In genomic region chr12:88812173-88812572, GRCm38 (mm10) we compare ENCODE assay signal across 12 mouse cellular contexts.
DNase-seq lines count a peak whose midpoint lies in the region; ATAC-seq and TF ChIP-seq lines count a peak whose summit lies in the region.
"Had no signal": no experiment of that assay in that cellular context is flagged by ENCODE, and none has a peak within 500 bp of the region (broad histone marks: within the 10 kb centered on the region; RNA-seq: fewer than 3 reads in every experiment).

No protein-coding gene starts in this region.

- TF ChIP-seq EP300 in lung, postnatal 0 days (IDR thresholded peaks at IDR 0.05): no peak

- peak; percentile 78 for ATAC-seq in heart, embryonic 11.5 days (replicated peaks; ENCODE audit: insufficient number of reproducible peaks, low FRiP score, low TSS enrichment)
- peak; percentile 8; the same call in 1 of the 2 replicates for ATAC-seq in lung, postnatal 0 days
- peak; percentile 67 for ATAC-seq in heart, embryonic 15.5 days (replicated peaks; ENCODE audit: insufficient number of reproducible peaks, insufficient read depth, low FRiP score, low read depth)
- ATAC-seq in neural tube, embryonic 14.5 days (ENCODE audit: low read depth): 0 out of 2 replicates have a peak, but pooled peaks have one; percentile 44
- ATAC-seq in megakaryocyte-erythroid progenitor cell, adult 5-6 weeks (replicated peaks; ENCODE audit: low FRiP score, low TSS enrichment, poor library complexity, severe bottlenecking): no peak

- H3K4me1 ChIP-seq in heart, embryonic 11.5 days (ENCODE audit: control insufficient read depth, insufficient read depth, low read length): no peaks in the 10 kb centered on the region
- no peaks in the 10 kb centered on the region for H3K4me1 ChIP-seq in lung, postnatal 0 days (ENCODE audit: insufficient read depth, low read depth, low read length)
- no peaks in the 10 kb centered on the region for H3K4me1 ChIP-seq in heart, embryonic 15.5 days (replicated peaks)
- H3K4me1 ChIP-seq in neural tube, embryonic 14.5 days (ENCODE audit: control insufficient read depth, insufficient read depth, low read length): no peaks in the 10 kb centered on the region

- H3K27me3 ChIP-seq in heart, embryonic 11.5 days (ENCODE audit: control insufficient read depth, insufficient read depth, low read length): no peaks in the 10 kb centered on the region
- H3K27me3 ChIP-seq in lung, postnatal 0 days (replicated peaks; ENCODE audit: insufficient read depth, low read length): no peaks in the 10 kb centered on the region
- no peaks in the 10 kb centered on the region for H3K27me3 ChIP-seq in heart, embryonic 15.5 days
- H3K27me3 ChIP-seq in neural tube, embryonic 14.5 days (ENCODE audit: control insufficient read depth, insufficient read depth, low read length): no peaks in the 10 kb centered on the region

- H3K27ac ChIP-seq in heart, embryonic 11.5 days (ENCODE audit: low read depth, low read length): peak overlapping the region; percentile 70
- no peak overlapping the region for H3K27ac ChIP-seq in lung, postnatal 0 days (ENCODE audit: low read length)
- H3K27ac ChIP-seq in heart, embryonic 15.5 days: peak overlapping the region; percentile 35; the same call in 1 of the 2 replicates
- H3K27ac ChIP-seq in neural tube, embryonic 14.5 days (ENCODE audit: low read depth, low read length): no peak overlapping the region
- H3K27ac ChIP-seq: left cerebral cortex, adult 2 months had no signal

- no peak overlapping the region for H3K4me3 ChIP-seq in heart, embryonic 11.5 days (ENCODE audit: low read depth, low read length)
- H3K4me3 ChIP-seq in lung, postnatal 0 days (ENCODE audit: low read depth, low read length): no peak overlapping the region
- no peak overlapping the region for H3K4me3 ChIP-seq in heart, embryonic 15.5 days
- no peak overlapping the region for H3K4me3 ChIP-seq in neural tube, embryonic 14.5 days (ENCODE audit: low read depth, low read length)
- H3K4me3 ChIP-seq: left cerebral cortex, adult 2 months had no signal

- DNase-seq in heart, postnatal 25 days (ENCODE audit: low spot score): no peak
- DNase-seq in lung, postnatal 0 days (ENCODE audit: low spot score): peak; percentile 37
- DNase-seq in lung, postnatal 25 days (ENCODE audit: low spot score): no peak
- no peak for DNase-seq in adrenal gland, postnatal 10 days
- DNase-seq: adrenal gland, adult 8-10 months; right cerebral cortex, postnatal 25 days; thymus, postnatal 4 days had no signal

- H3K9me3 ChIP-seq in heart, embryonic 11.5 days (replicated peaks; ENCODE audit: control insufficient read depth, low read length): no peaks in the 10 kb centered on the region
- H3K9me3 ChIP-seq in lung, postnatal 0 days (ENCODE audit: low read length): no peaks in the 10 kb centered on the region
- no peaks in the 10 kb centered on the region for H3K9me3 ChIP-seq in heart, embryonic 15.5 days (replicated peaks)
- H3K9me3 ChIP-seq in neural tube, embryonic 14.5 days (ENCODE audit: control insufficient read depth, low read length): no peaks in the 10 kb centered on the region

- H3K9ac ChIP-seq in heart, embryonic 11.5 days (ENCODE audit: low read depth, low read length): no peak overlapping the region
- H3K9ac ChIP-seq in lung, postnatal 0 days (replicated peaks; ENCODE audit: low read depth): no peak overlapping the region
- H3K9ac ChIP-seq in heart, embryonic 15.5 days: no peak overlapping the region
- H3K9ac ChIP-seq in neural tube, embryonic 14.5 days (replicated peaks; ENCODE audit: low read depth, low read length): no peak overlapping the region

- no peak for TF ChIP-seq CTCF in lung, postnatal 0 days (IDR thresholded peaks at IDR 0.05)

- 25% methylated on average over 5 of the region's 5 CpGs for WGBS in heart, embryonic 11.5 days (ENCODE audit: insufficient replicate concordance)
- WGBS in lung, postnatal 0 days: 15% methylated on average over 5 of the region's 5 CpGs
- WGBS in heart, embryonic 15.5 days: 23% methylated on average over 5 of the region's 5 CpGs
- 46% methylated on average over 5 of the region's 5 CpGs for WGBS in neural tube, embryonic 14.5 days

- intact Hi-C loops in heart, postnatal 25 days (cut with DNase I): no loop called here

- no peaks in the 10 kb centered on the region for H3K36me3 ChIP-seq in heart, embryonic 11.5 days (ENCODE audit: control insufficient read depth, insufficient read depth, low read length)
- H3K36me3 ChIP-seq in lung, postnatal 0 days (ENCODE audit: insufficient read depth, low read length): no peaks in the 10 kb centered on the region
- H3K36me3 ChIP-seq in heart, embryonic 15.5 days: no peaks in the 10 kb centered on the region
- no peaks in the 10 kb centered on the region for H3K36me3 ChIP-seq in neural tube, embryonic 14.5 days (ENCODE audit: control insufficient read depth, insufficient read depth, low read length)

- peak overlapping the region; percentile 4 for H3K4me2 ChIP-seq in heart, embryonic 11.5 days
- no peak overlapping the region for H3K4me2 ChIP-seq in lung, postnatal 0 days (replicated peaks; ENCODE audit: low read depth, low read length)
- no peak overlapping the region for H3K4me2 ChIP-seq in heart, embryonic 15.5 days
- H3K4me2 ChIP-seq in neural tube, embryonic 14.5 days (ENCODE audit: low read depth, low read length): no peak overlapping the region

Comparison
In these comparisons a context has a peak if more than half of its experiments do, and no peak if none do; other contexts are left out.
1. H3K27ac ChIP-seq: peak in heart, embryonic 11.5 days (single experiment) and heart, embryonic 15.5 days (single experiment); none in lung, postnatal 0 days (single experiment) and neural tube, embryonic 14.5 days (single experiment).